Mouse (Mus musculus) CD4-positive naive resting alpha-beta T cell, adult 76 days (primary cell): Measurements from ENCODE around the gene Csnk2a2. TPM values are rescaled to one million over a fixed set of nuclear protein-coding genes. Genes with fewer than 3 reads are reported as not detected.

Source experiments
- total RNA-seq: library from RNA; stranded (reverse); gene quantifications from one replicate; pipeline ENCODE4 v1.2.4, GENCODE M21; 2023

Csnk2a2 gene
- total RNA-seq = 73.8 TPM

GRCm38 (mm10) chr8:95490006-95490405 lies at the start of gene Csnk2a2:
TSS of gene Csnk2a2 (minus strand) at chr8:95490039.

GRCm38 (mm10) chr8:95533584-95534387 lies 43.9 kb upstream of the Csnk2a2 start, which contains the start of gene Ccdc113:
TSS of gene Ccdc113 (plus strand) at chr8:95534085.

GRCm38 (mm10) chr8:95434686-95435439 lies 55.0 kb downstream of the Csnk2a2 start, which contains the start of gene Cfap20:
TSS of gene Cfap20 (minus strand) at chr8:95434869.

Other genes with a start within 250 kb of the Csnk2a2 start
- gene Cngb1, start 183.5 kb downstream of the Csnk2a2 start, total RNA-seq = not detected
- gene Tepp, start 179.5 kb downstream of the Csnk2a2 start, total RNA-seq = not detected
- gene Zfp319, start 158.1 kb downstream of the Csnk2a2 start, total RNA-seq = 20.0 TPM
- gene Usb1, start 157.8 kb downstream of the Csnk2a2 start, total RNA-seq = 41.3 TPM
- gene Mmp15, start 137.8 kb downstream of the Csnk2a2 start, total RNA-seq = 5.6 TPM
- gene Cfap20, start 55.2 kb downstream of the Csnk2a2 start, total RNA-seq = 70.3 TPM
- gene Ccdc113, start 44.0 kb upstream of the Csnk2a2 start, total RNA-seq = not detected
- gene Prss54, start 86.3 kb upstream of the Csnk2a2 start, total RNA-seq = not detected
- 3.8 TPM for gene Gins3, start 143.4 kb upstream of the Csnk2a2 start, total RNA-seq
- 0.85 TPM for gene Ndrg4, start 186.9 kb upstream of the Csnk2a2 start, total RNA-seq
- 40.2 TPM for gene Setd6, start 225.8 kb upstream of the Csnk2a2 start, total RNA-seq